Mouse (Mus musculus): ENCODE measurements around the gene Myo1h.

DNA sequence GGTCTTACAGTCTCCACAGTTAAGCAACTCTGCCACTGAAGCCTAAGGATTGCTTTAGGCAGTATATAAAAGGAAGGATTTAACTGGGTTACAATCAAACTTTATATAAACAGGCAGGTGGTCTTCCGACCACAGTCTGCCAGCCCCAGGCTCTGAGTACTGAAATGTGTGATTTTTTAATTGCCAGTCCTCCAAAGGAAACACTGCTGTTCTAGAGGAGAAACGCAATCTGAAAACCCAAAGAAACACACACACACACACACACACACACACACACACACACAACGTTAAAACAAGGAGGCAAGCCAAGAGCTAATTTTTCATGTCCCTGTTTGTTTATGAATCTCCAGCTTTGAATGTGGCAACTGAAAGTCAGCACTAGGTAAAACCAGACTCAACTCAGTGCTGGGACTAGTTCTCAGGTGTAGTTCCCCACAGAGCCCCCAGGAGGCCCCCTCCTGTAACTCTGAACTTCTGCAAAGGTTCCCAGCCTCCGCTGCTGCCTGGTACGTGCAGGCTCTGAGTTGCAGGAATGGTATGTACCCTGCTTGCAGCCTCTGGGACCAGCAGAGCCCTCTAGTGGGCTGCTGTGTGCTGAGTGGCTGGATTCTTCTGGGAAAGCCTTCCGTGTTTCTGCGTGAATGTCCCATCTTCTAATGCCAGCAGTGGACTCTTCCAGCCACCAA lies 67.4 kb downstream of the Myo1h start:
- TF ChIP-seq USF1 (IDR thresholded peaks at IDR 0.05; ENCODE audit: low read depth): no peak
- peak; percentile 60 for TF ChIP-seq CTCF (IDR thresholded peaks at IDR 0.05; ENCODE audit: control insufficient read depth, insufficient read depth, insufficient read length)

Measured in C2C12 (cell line).